Mouse (Mus musculus) brain, embryonic 18.5 days (tissue): ENCODE measurements around the gene Anxa8.

Experiments
- DNase-seq: peaks from one replicate; pipeline ENCODE4 v3.0.0-alpha.2; 2012; ENCODE audit warnings: low read depth, low spot score

Gene Anxa8

GRCm38 (mm10) chr14:34119046-34119723 lies 33.4 kb downstream of the Anxa8 start:
- no peak for DNase-seq

GRCm38 (mm10) chr14:34120016-34120910 lies 34.5 kb downstream of the Anxa8 start:
- no peak for DNase-seq

- DNase-seq = no peak
Observed at GRCm38 (mm10) chr14:34120923-34121351, 35.2 kb downstream of the Anxa8 start.

GRCm38 (mm10) chr14:34121691-34122090 lies 35.9 kb downstream of the Anxa8 start:
- no peak for DNase-seq

- DNase-seq = no peak
Observed at GRCm38 (mm10) chr14:34131216-34131615, 45.4 kb downstream of the Anxa8 start.

- DNase-seq = no peak
Observed at GRCm38 (mm10) chr14:34135391-34135790, 49.6 kb downstream of the Anxa8 start.

GRCm38 (mm10) chr14:34139671-34140664 lies 54.2 kb downstream of the Anxa8 start:
- DNase-seq = no peak

GRCm38 (mm10) chr14:34142316-34142715 lies 56.5 kb downstream of the Anxa8 start:
- no peak for DNase-seq

- no peak for DNase-seq
Observed at GRCm38 (mm10) chr14:34142915-34143314, 57.1 kb downstream of the Anxa8 start.
